Mouse (Mus musculus): ENCODE measurements around the gene Col11a2.

Gene Col11a2

DNA sequence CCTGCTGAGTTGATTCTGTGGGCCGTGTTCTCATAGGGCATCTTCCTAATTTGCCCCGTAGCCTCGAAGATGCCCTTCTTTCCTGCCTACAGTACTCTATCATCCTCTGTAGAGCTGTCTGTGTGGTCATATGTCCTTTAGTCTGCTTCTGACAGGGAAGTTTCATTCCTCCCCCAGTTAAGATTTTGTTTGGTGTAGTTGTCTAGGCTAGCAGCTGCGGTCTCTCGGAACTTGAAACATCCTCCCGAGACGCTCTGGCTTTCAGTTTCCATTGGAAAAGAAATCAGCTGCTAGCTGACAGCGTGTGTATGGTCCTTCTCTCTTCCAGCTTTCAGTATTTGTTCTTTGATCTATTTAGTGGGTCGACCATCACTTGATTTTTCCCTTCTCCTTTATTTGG is 65.6 kb downstream of the Col11a2 start:
- DNase-seq (ENCODE audit: low spot score in 2 of 2) = no peak

GRCm38 (mm10) chr17:34106555-34106954 is 67.3 kb downstream of the Col11a2 start:
- DNase-seq (ENCODE audit: low spot score in 2 of 2) = no peak

GRCm38 (mm10) chr17:34107109-34107867 is 68.1 kb downstream of the Col11a2 start:
- DNase-seq (ENCODE audit: low spot score in 2 of 2) = no peak

DNA sequence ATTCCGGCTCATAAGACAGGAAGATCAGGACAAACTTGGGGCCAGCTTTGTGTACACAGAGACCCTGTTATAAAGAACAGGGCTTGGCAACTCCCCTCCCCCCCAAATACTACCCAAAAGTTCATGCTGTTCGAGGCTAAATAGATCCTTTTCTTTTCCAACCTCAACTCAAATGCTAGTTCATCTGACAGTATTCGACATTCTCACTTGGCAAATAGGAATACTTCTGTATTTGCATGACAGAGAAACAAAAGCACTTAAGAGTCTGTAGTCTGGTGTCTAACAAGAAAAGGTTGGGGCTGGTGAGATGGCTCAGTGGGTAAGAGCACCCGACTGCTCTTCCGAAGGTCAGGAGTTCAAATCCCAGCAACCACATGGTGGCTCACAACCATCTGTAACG is 69.2 kb downstream of the Col11a2 start:
- DNase-seq (ENCODE audit: low spot score in 2 of 2) = no peak

DNA sequence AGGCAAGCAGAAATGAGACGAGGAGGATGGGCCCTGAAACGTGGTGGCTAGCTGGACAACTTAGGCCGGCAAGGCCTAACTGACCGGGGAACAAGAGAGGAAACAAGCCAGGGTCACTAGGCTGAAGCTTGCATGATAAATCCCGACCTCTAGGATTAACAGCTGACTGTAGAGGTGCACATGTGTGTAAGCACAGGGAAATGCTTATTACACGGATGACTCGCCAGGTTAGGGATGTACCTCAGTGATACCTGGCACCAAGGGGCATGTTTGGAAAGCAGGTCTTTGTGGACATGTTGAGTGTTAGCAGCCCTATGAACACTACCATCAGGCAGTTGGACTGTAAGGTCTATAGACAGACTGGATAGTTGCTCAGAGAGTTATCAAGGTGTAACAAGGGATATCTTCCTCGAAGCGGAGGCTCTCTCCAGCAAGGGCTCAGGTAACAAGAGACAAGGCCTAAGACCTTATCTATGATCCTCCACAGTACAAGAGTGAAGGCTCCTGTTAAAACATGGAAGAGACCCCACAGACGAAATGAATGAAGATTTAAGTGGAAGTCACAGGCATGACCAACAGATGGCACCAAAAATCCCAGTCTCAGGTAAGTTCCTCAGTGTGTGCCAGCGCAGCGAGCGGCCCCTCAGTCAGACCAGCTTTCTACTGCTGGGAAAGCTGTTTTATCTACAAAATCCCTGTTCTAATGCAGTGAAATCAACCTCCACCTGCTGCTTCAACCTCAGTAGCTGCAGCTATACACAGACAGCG is 70.0 kb downstream of the Col11a2 start:
- peak in 1 of 2 experiments; percentile 58 for DNase-seq (ENCODE audit: low spot score in 2 of 2)

- no peak for DNase-seq (ENCODE audit: low spot score in 2 of 2)
Measured at GRCm38 (mm10) chr17:34109806-34110195, 70.6 kb downstream of the Col11a2 start.

- DNase-seq (ENCODE audit: low spot score in 2 of 2) = no peak
Measured at GRCm38 (mm10) chr17:34110309-34110708, 71.1 kb downstream of the Col11a2 start.

- DNase-seq (ENCODE audit: low spot score in 2 of 2) = no peak
Measured at GRCm38 (mm10) chr17:34114114-34114513, 74.9 kb downstream of the Col11a2 start.
